Mouse (Mus musculus) liver, adult 2 months (tissue): ENCODE data around the gene Glis3. TPM values are rescaled to one million over a fixed set of nuclear protein-coding genes. Genes with fewer than 3 reads are reported as not detected.

Experiments used
- DNase-seq: peaks from one replicate; pipeline ENCODE4 v3.0.0-alpha.2; 2011; ENCODE audit warnings: low read depth, low spot score; ENCODE audit errors: extremely low read depth
- H3K27ac ChIP-seq: fragments of 200-500 bp; replicated peaks from 2 replicates; pipeline ENCODE4 v1.5.1; 2012; ENCODE audit warnings: low read depth, mild to moderate bottlenecking, control low read depth, inconsistent platforms, low read length; ENCODE audit not compliant: insufficient read depth
- H3K27me3 ChIP-seq: fragments of 200-500 bp; 2 replicates; pipeline ENCODE4 v1.6.1; 2012; ENCODE audit warnings: mild to moderate bottlenecking, moderate library complexity, low read length, inconsistent platforms; ENCODE audit not compliant: control insufficient read depth, insufficient read depth
- H3K36me3 ChIP-seq: fragments of 200-500 bp; 2 replicates; pipeline ENCODE4 v1.6.1; 2012; ENCODE audit warnings: low read length, inconsistent platforms; ENCODE audit not compliant: control insufficient read depth, insufficient read depth
- H3K4me1 ChIP-seq: fragments of 200-500 bp; 2 replicates; pipeline ENCODE4 v1.6.1; 2011; ENCODE audit warnings: low read length; ENCODE audit not compliant: control insufficient read depth, insufficient read depth
- H3K4me3 ChIP-seq: fragments of 200-500 bp; 2 replicates; pipeline ENCODE4 v1.5.1; 2011; ENCODE audit warnings: low read depth, mild to moderate bottlenecking, control low read depth, low read length, moderate library complexity; ENCODE audit not compliant: insufficient read depth
- H3K79me2 ChIP-seq: fragments of 200-500 bp; 2 replicates; pipeline ENCODE4 v1.6.1; 2012; ENCODE audit warnings: inconsistent platforms, mild to moderate bottlenecking, low read length, moderate library complexity; ENCODE audit not compliant: control insufficient read depth, insufficient read depth
- H3K9ac ChIP-seq: fragments of 200-500 bp; 2 replicates; pipeline ENCODE4 v1.6.1; 2012; ENCODE audit warnings: low read depth, mild to moderate bottlenecking, control low read depth, inconsistent platforms, low read length
- CTCF ChIP-seq: fragments of 200-500 bp; IDR thresholded peaks from 2 replicates; pipeline ENCODE4 v1.5.1; 2011; ENCODE audit warnings: low read depth, low read length, control low read depth
- POLR2A ChIP-seq: fragments of 200-500 bp; IDR thresholded peaks from 2 replicates; pipeline ENCODE4 v1.6.1; 2011; ENCODE audit warnings: low read length, control low read depth; ENCODE audit not compliant: insufficient read depth; ENCODE audit errors: extremely low read depth
- WGBS: fragments of 180-500 bp; shearing (Covaris S2); methylation state at CpG from one replicate; pipeline ENCODE4 v1.1.7; 2018; 5-methylcytosine and 5-hydroxymethylcytosine counted together
- polyA plus RNA-seq: library from polyadenylated mRNA; depleted of rRNA; stranded (reverse); fragments of >200 nt; gene quantifications from 2 replicates; pipeline ENCODE4 v1.2.3, GENCODE M21; 2012
- total RNA-seq: library from RNA; depleted of rRNA; stranded (reverse); fragments of >200 nt; gene quantifications from 2 replicates; pipeline ENCODE4 v1.2.3, GENCODE M21; 2014

The Glis3 gene
- total and polyA plus RNA-seq, 2 experiments, result 0.37 to 0.43 TPM

DNA sequence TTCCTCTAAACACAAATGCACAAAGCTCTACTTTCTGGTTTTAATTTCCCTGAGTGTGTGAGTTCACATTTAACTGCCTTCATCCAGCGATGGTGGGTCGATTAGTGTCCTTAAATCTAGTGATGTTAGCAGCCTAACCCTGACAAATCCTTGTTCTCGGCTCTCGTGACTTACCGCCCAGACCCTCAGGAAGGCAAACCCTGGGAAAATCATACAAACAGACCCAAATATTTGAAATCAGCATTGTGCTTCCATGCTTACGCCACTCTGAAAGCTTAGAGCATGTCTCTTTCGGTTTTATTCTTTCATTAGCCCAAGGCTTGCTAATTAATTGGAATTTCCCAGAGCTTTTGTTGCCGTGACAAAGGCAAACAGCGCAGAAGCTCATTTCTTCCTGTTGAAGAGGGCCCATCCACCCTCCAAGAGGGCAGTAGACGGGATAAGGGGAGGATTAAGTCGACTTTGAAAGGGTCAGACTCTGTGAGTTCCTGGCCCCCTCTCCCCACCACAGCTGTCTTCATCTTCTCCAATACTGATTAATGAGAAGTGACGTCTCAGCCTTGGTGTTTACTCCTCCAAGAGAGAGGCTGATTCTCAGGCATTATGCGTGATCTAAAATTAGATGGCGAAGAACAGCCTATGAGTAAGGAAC, 100.0 kb downstream of the Glis3 start:
- Histone ChIP-seq H3K4me1 (no peaks in the 10 kb centered on the region), H3K36me3 (no peaks in the 10 kb centered on the region), H3K4me3 (no peak overlapping the region), H3K9ac (no peak overlapping the region), H3K27me3 (no peaks in the 10 kb centered on the region), H3K27ac (no peak overlapping the region), H3K79me2 (no peaks in the 10 kb centered on the region)
- no peak for DNase-seq
- no peak for TF ChIP-seq CTCF
- no peak for TF ChIP-seq POLR2A
- WGBS, result 70% methylated on average over 14 of the region's 14 CpGs

DNA sequence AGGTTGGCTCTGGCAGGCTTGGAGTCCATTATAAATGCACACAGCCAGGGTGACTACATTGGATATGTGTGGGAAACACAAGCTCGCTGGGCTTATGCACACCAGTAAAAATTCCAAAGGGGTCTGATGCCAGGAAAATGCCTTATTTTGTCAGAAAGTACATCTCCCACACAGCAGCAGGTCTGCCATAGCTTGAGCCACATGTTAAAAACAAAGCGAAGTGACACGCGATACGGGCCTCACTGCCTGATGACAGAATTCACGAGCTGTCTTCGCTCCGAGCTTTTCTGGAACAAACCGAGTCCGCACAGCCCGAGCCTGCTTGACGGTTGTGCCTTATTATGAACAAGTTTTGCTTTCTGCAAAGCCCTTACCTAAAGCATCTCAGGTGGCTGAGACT, 102.9 kb downstream of the Glis3 start:
- DNase-seq, result no peak
- 94% methylated on average over 12 of the region's 12 CpGs for WGBS
- Histone ChIP-seq H3K27me3 (no peaks in the 10 kb centered on the region), H3K27ac (no peak overlapping the region), H3K36me3 (no peaks in the 10 kb centered on the region), H3K4me1 (no peaks in the 10 kb centered on the region), H3K9ac (no peak overlapping the region), H3K4me3 (no peak overlapping the region), H3K79me2 (no peaks in the 10 kb centered on the region)
- TF ChIP-seq POLR2A (no peak), CTCF (no peak)

DNA sequence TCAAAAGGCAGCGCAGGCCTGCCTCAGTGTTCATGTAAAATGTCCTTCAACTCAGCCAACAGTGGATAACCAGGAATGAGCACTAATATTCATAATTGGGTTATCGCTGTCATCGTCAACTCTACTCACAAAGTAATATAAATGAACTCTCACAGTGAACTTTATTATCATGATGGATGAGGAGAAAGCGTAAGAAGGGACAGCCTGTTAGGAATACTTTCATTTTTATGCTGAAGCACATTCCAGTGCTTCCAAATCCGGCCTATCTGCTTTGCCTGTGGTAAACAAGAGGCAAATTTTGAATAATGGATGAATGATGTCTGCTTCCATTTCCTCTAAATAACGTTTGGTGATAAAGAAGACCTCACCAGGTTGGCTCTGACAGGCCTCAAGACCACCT, 103.3 kb downstream of the Glis3 start:
- Histone ChIP-seq H3K27me3 (no peaks in the 10 kb centered on the region), H3K27ac (no peak overlapping the region), H3K4me3 (no peak overlapping the region), H3K4me1 (no peaks in the 10 kb centered on the region), H3K9ac (no peak overlapping the region), H3K79me2 (no peaks in the 10 kb centered on the region), H3K36me3 (no peaks in the 10 kb centered on the region)
- no peak for DNase-seq
- TF ChIP-seq POLR2A (no peak), CTCF (no peak)
- WGBS, result 79% methylated on average over 6 of the region's 6 CpGs

DNA sequence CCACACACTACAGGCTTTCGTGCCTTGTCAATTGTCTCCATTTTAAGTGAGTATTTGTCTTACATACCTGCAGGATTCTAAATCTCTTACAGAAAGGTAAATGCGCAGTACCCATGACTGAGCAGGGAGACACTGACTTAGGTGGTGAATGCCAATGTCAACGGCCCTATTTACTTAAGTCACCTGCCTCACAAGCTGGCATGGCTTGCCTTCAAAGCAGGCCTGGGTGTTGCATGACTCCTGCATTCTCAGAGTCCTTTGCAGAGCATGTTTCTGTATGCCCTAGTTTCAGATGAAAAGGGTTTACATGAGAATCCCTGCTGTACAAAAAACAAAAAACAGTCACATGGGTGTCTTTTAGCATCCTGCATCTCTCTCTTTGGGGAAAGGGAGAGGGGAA, 106.2 kb downstream of the Glis3 start:
- no peaks in the 10 kb centered on the region for H3K4me1 ChIP-seq
- H3K4me3 ChIP-seq, result no peak overlapping the region
- H3K27ac ChIP-seq, result no peak overlapping the region
- no peaks in the 10 kb centered on the region for H3K27me3 ChIP-seq
- TF ChIP-seq CTCF (no peak), POLR2A (no peak)
- no peak overlapping the region for H3K9ac ChIP-seq
- no peaks in the 10 kb centered on the region for H3K36me3 ChIP-seq
- WGBS, result 42% methylated on average over 3 of the region's 3 CpGs
- peak; percentile 48 for DNase-seq
- no peaks in the 10 kb centered on the region for H3K79me2 ChIP-seq

DNA sequence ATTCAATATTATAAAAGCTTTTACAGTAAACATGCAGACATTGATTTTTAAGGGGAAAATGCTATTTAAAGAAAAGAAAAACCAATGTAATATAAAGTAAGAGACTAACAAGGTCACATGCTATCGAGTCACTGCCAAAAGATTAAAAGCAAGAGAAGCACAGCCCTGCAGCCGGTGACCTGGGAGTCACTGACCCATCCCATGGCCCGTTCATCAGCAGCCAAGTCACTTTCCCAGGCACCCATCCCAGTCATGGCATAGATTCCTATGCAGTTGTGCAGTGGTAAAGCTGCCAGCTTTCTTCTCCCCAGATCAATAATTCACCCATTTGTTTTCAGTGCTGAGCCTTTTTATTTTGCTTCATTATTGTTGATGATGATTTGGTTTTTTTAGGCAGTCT, 110.0 kb downstream of the Glis3 start:
- TF ChIP-seq POLR2A, result no peak
- TF ChIP-seq CTCF, result no peak
- Histone ChIP-seq H3K36me3 (no peaks in the 10 kb centered on the region), H3K4me1 (no peaks in the 10 kb centered on the region), H3K4me3 (no peak overlapping the region), H3K27ac (no peak overlapping the region), H3K79me2 (no peaks in the 10 kb centered on the region), H3K9ac (no peak overlapping the region), H3K27me3 (no peaks in the 10 kb centered on the region)
- 11% methylated on average over 3 of the region's 3 CpGs for WGBS
- peak; percentile 77 for DNase-seq

DNA sequence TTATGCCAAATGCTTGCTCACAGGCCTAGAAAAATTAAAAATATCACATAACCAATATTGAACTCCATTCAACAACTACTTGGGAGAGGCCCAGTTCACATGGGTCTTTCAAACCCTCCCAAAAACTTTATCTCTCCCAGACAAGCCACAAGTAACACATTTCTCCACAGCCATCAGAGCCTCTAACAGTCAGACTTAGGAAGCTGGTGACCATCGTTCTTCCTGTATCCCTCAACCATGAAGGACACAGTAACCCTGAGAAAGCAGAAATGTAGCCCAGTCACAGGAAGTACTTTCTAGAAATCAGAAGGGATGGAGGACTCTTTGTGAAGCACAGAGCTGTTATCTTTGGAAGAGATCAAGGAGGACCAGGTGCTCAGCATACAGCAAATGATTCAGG, 112.8 kb downstream of the Glis3 start:
- H3K9ac ChIP-seq, result no peak overlapping the region
- no peak overlapping the region for H3K27ac ChIP-seq
- WGBS, result 62% methylated on average over 1 of the region's 1 CpGs
- no peaks in the 10 kb centered on the region for H3K79me2 ChIP-seq
- TF ChIP-seq POLR2A (no peak), CTCF (no peak)
- no peaks in the 10 kb centered on the region for H3K4me1 ChIP-seq
- H3K27me3 ChIP-seq, result no peaks in the 10 kb centered on the region
- no peak overlapping the region for H3K4me3 ChIP-seq
- DNase-seq, result no peak
- no peaks in the 10 kb centered on the region for H3K36me3 ChIP-seq
